Mouse (Mus musculus) embryonic facial prominence, embryonic 11.5 days (tissue): ENCODE measurements at regions not wholly inside any gene's neighbourhood (a gene's known extent, or its start where the extent isn't known, plus 50 kb on each side); places are given as distances from the start of the nearest gene placed in this dataset.

Source experiments
- ATAC-seq: fragments of 200-750 bp; cut with Nextera tagmentation; replicated peaks from 2 replicates; pipeline ENCODE4 v1.8.0; 2017; ENCODE audit warnings: low read depth; ENCODE audit not compliant: insufficient number of reproducible peaks, low FRiP score, low TSS enrichment
- DNase-seq: peaks from one replicate; pipeline ENCODE4 v3.0.0-alpha.2; 2015; ENCODE audit warnings: low spot score
- H3K27ac ChIP-seq: fragments of 300-500 bp; sonication (generic); replicated peaks from 2 replicates; pipeline ENCODE4 v1.5.1; 2014; ENCODE audit warnings: mild to moderate bottlenecking, low read depth, low read length, control low read depth
- H3K27me3 ChIP-seq: fragments of 300-500 bp; sonication (generic); 2 replicates; pipeline ENCODE4 v1.6.1; 2014; ENCODE audit warnings: mild to moderate bottlenecking, low read length, moderate library complexity, mixed read lengths; ENCODE audit not compliant: control insufficient read depth, insufficient read depth
- H3K36me3 ChIP-seq: fragments of 300-500 bp; sonication (generic); replicated peaks from 2 replicates; pipeline ENCODE4 v1.6.1; 2014; ENCODE audit warnings: low read depth, mild to moderate bottlenecking, low read length, moderate library complexity, mixed read lengths; ENCODE audit not compliant: control insufficient read depth, insufficient read depth
- H3K4me1 ChIP-seq: fragments of 300-500 bp; sonication (generic); 2 replicates; pipeline ENCODE4 v1.6.1; 2014; ENCODE audit warnings: low read length, mixed read lengths; ENCODE audit not compliant: control insufficient read depth, insufficient read depth
- H3K4me2 ChIP-seq: fragments of 300-500 bp; sonication (generic); 2 replicates; pipeline ENCODE4 v1.6.1; 2014; ENCODE audit warnings: low read depth, mild to moderate bottlenecking, control low read depth, low read length, moderate library complexity
- H3K4me3 ChIP-seq: fragments of 300-500 bp; sonication (generic); 2 replicates; pipeline ENCODE4 v1.5.1; 2014; ENCODE audit warnings: low read depth, low read length, control low read depth
- H3K9ac ChIP-seq: fragments of 300-500 bp; sonication (generic); replicated peaks from 2 replicates; pipeline ENCODE4 v1.6.1; 2014; ENCODE audit warnings: mild to moderate bottlenecking, control low read depth, low read length
- H3K9me3 ChIP-seq: fragments of 300-500 bp; sonication (generic); replicated peaks from 2 replicates; pipeline ENCODE4 v1.6.1; 2016; ENCODE audit warnings: mild to moderate bottlenecking, low read length, inconsistent platforms, mixed read lengths; ENCODE audit not compliant: control insufficient read depth
- WGBS: fragments of 180-500 bp; shearing (Covaris S2); extraction: QIAGEN DNeasy Blood & Tissue Kit; methylation state at CpG from one replicate; pipeline ENCODE4 v1.1.7; 2014; 5-methylcytosine and 5-hydroxymethylcytosine counted together

DNA sequence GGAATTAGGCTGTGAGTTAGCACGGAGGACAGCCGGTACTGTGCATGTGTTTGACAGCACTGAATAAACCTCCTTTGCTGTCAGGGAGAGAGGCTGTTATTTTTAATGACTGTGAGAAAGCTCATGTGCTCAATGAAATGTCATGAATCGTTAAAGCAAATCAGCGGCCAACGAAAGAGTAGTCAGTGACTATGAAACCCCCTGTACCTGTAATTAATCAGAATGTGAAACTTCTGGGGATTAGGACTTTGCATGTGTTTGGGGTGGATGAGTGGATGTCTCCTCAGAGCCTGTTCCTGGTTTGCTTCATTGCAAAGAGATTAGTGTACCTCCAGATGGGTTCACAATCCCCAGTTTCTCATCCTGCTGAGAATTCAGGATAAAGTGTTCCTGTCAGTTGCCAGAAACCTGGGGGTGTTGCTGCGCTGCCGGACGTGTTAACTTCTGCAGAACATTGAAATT is 572.2 kb upstream of the Frg1 start:
- Histone ChIP-seq H3K36me3 (no peaks in the 10 kb centered on the region), H3K27me3 (no peaks in the 10 kb centered on the region), H3K9ac (no peak overlapping the region), H3K27ac (no peak overlapping the region), H3K4me2 (no peak overlapping the region), H3K4me3 (no peak overlapping the region), H3K4me1 (no peaks in the 10 kb centered on the region), H3K9me3 (no peaks in the 10 kb centered on the region)
- ATAC-seq: no peak
- WGBS: 69% methylated on average over 8 of the region's 8 CpGs
- DNase-seq: no peak

GRCm38 (mm10) chr8:41988216-41988615 is 571.3 kb upstream of the Frg1 start:
- H3K4me3 ChIP-seq: no peak overlapping the region
- H3K4me1 ChIP-seq: no peaks in the 10 kb centered on the region
- DNase-seq (no peak), ATAC-seq (no peak)
- no peaks in the 10 kb centered on the region for H3K36me3 ChIP-seq
- no peak overlapping the region for H3K4me2 ChIP-seq
- H3K9me3 ChIP-seq: no peaks in the 10 kb centered on the region
- 82% methylated on average over 5 of the region's 5 CpGs for WGBS
- no peak overlapping the region for H3K27ac ChIP-seq
- H3K9ac ChIP-seq: no peak overlapping the region
- H3K27me3 ChIP-seq: no peaks in the 10 kb centered on the region

DNA sequence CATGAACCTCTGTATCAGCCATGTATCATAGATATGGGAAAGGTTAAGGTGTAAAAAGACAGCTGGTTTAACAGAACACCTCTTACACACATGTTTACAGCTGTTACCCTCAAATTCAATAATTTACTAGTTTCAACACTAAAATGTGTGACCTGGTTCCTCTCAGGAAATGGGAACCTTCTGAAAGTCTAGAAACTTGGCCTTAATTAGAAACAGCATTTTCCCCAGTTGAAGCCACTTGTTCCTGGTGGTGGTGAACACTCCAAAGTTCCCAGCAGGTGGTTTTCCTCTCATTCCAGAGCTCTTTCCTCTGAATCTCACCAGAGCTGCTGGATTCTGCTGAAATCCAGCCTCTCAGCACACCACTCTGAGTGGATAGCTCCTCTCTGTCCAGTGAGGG is 570.5 kb upstream of the Frg1 start:
- no peaks in the 10 kb centered on the region for H3K36me3 ChIP-seq
- no peak overlapping the region for H3K4me3 ChIP-seq
- DNase-seq (peak; percentile 20), ATAC-seq (no peak)
- no peak overlapping the region for H3K9ac ChIP-seq
- no peaks in the 10 kb centered on the region for H3K9me3 ChIP-seq
- H3K27ac ChIP-seq: no peak overlapping the region
- no peaks in the 10 kb centered on the region for H3K4me1 ChIP-seq
- no peaks in the 10 kb centered on the region for H3K27me3 ChIP-seq
- H3K4me2 ChIP-seq: no peak overlapping the region

- H3K27ac ChIP-seq: no peak overlapping the region
- H3K9ac ChIP-seq: no peak overlapping the region
- DNase-seq: no peak
- WGBS: 74% methylated on average over 2 of the region's 2 CpGs
- ATAC-seq: no peak
- H3K4me1 ChIP-seq: no peaks in the 10 kb centered on the region
- no peak overlapping the region for H3K4me2 ChIP-seq
- no peak overlapping the region for H3K4me3 ChIP-seq
- H3K27me3 ChIP-seq: no peaks in the 10 kb centered on the region
- H3K36me3 ChIP-seq: no peaks in the 10 kb centered on the region
- no peaks in the 10 kb centered on the region for H3K9me3 ChIP-seq
Measured at GRCm38 (mm10) chr8:41972416-41972815, 555.5 kb upstream of the Frg1 start.

DNA sequence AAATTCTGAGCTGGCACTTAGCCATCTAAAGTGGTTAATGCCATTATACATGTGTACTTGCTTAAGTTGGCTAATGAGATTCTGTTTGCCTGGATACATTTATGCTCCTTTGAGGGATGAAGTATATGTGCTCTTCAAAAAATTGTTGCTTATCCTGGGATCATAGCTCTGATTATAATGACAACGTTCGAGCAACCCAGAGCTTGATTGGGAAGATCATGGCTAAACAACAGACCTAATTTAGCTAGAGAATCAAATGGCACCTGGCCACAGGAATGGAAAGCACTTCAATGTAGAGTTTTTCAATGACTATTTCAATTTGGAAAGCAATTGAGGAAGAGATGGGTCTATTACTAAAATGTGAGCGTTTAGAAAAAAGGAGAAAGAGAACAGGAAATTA is 553.7 kb upstream of the Frg1 start:
- Histone ChIP-seq H3K4me2 (no peak overlapping the region), H3K27ac (no peak overlapping the region), H3K4me1 (no peaks in the 10 kb centered on the region), H3K4me3 (no peak overlapping the region), H3K9me3 (no peaks in the 10 kb centered on the region), H3K27me3 (no peaks in the 10 kb centered on the region), H3K9ac (no peak overlapping the region), H3K36me3 (no peaks in the 10 kb centered on the region)
- no peak for DNase-seq
- no peak for ATAC-seq
- 81% methylated on average over 3 of the region's 3 CpGs for WGBS

- Histone ChIP-seq H3K9me3 (no peaks in the 10 kb centered on the region), H3K4me3 (no peak overlapping the region), H3K27me3 (no peaks in the 10 kb centered on the region), H3K4me1 (no peaks in the 10 kb centered on the region), H3K9ac (no peak overlapping the region), H3K4me2 (no peak overlapping the region), H3K27ac (no peak overlapping the region), H3K36me3 (no peaks in the 10 kb centered on the region)
- 74% methylated on average over 3 of the region's 3 CpGs for WGBS
- no peak for DNase-seq
- no peak for ATAC-seq
Measured at GRCm38 (mm10) chr8:41969408-41969807, 552.5 kb upstream of the Frg1 start.

DNA sequence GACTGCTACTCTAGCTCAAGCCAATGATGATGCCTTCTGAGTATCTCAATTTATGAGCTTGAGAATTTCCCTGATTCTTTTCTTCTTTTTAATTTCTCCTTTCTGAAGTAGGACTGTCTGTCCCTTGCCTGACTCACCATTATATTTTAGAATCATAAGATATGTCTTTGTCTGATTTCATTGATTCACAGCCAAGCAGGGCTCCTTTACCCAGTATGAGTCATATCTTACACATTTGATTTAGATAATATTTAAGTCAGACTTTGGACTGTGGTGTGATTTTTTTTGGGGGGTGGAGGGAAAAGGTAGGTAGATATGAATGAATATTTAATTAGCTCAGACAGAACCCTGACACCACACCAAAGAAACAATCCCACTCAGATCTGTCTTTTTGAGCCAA is 547.2 kb upstream of the Frg1 start:
- no peaks in the 10 kb centered on the region for H3K4me1 ChIP-seq
- H3K9me3 ChIP-seq: no peaks in the 10 kb centered on the region
- no peaks in the 10 kb centered on the region for H3K27me3 ChIP-seq
- H3K9ac ChIP-seq: no peak overlapping the region
- DNase-seq (no peak), ATAC-seq (no peak)
- no peak overlapping the region for H3K27ac ChIP-seq
- H3K4me3 ChIP-seq: no peak overlapping the region
- no peaks in the 10 kb centered on the region for H3K36me3 ChIP-seq
- no peak overlapping the region for H3K4me2 ChIP-seq

DNA sequence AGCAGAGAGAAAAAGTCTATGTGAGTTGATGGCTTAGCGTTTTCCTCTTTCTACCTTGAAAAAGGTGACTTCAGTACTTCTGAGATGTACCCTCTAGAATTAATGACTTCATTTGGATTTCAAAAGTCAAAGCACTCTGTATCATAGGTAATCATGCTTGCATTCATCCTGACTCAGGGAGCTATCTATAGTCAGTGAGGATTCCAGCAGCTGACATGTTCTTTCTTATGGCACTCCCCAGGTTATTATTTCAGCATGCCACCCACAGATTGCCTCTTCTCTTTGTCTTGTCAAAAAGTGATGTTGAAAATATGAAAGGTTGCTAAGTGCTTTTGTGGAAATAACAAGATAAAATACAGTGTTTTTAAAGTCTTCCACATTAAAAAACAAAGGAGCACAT is 540.0 kb upstream of the Frg1 start:
- Histone ChIP-seq H3K27ac (no peak overlapping the region), H3K4me1 (no peaks in the 10 kb centered on the region), H3K36me3 (no peaks in the 10 kb centered on the region), H3K27me3 (no peaks in the 10 kb centered on the region), H3K4me3 (no peak overlapping the region), H3K9me3 (no peaks in the 10 kb centered on the region), H3K4me2 (no peak overlapping the region), H3K9ac (no peak overlapping the region)
- 87% methylated on average over 1 of the region's 1 CpGs for WGBS
- ATAC-seq (no peak), DNase-seq (no peak)

GRCm38 (mm10) chr8:41950736-41951135 is 533.9 kb upstream of the Frg1 start:
- no peak for DNase-seq
- Histone ChIP-seq H3K4me2 (no peak overlapping the region), H3K4me1 (no peaks in the 10 kb centered on the region), H3K27me3 (no peaks in the 10 kb centered on the region), H3K36me3 (no peaks in the 10 kb centered on the region), H3K9ac (no peak overlapping the region), H3K27ac (no peak overlapping the region), H3K4me3 (no peak overlapping the region), H3K9me3 (no peaks in the 10 kb centered on the region)
- ATAC-seq: no peak
- 48% methylated on average over 1 of the region's 1 CpGs for WGBS
